In the genomic region with DNA sequence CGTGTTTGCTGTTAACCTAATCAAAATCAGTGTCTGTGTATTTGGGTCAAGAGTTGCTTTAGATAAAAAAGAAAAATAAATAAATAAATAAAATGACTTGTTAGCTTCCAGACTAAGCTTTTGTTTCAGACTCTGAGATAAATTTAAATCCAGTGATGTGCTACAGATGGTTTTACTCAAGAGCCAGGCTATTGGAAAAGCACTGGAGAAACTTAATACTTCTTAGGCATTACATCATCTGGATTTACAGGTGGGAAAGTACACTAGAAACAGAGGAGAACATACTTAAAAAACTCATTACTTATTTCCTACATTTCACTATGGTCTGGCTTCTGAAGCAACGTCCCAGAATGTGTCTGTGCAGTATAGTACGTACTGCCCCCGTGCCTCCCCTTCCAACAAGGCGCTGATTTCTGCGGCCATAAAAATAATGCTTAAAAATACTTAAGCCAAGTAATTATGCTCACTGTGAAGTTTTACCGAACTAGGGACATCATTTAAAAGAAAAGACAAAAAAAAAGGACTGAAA, we compare ENCODE assay signal across 18 mouse cellular contexts. TPM values are rescaled to one million over a fixed set of nuclear protein-coding genes. Genes with fewer than 3 reads are reported as not detected.
A peak's percentile ranks its signal among the peaks of the same experiment; 100 is the strongest.
DNase-seq lines count a peak whose midpoint lies in the region; ATAC-seq and TF ChIP-seq lines count a peak whose summit lies in the region.
"Had no signal": no experiment of that assay in that cellular context is flagged by ENCODE, and none has a peak within 500 bp of the region (broad histone marks: within the 10 kb centered on the region; RNA-seq: fewer than 3 reads in every experiment).

No protein-coding gene starts in this region.

- no peak overlapping the region for H3K9ac ChIP-seq in heart, embryonic 13.5 days
- H3K9ac ChIP-seq in limb, embryonic 11.5 days (ENCODE audit: low read length), result no peak overlapping the region
- H3K9ac ChIP-seq in hindbrain, embryonic 13.5 days, result no peak overlapping the region
- H3K9ac ChIP-seq: hindbrain, embryonic 14.5 days; midbrain, embryonic 13.5 days; neural tube, embryonic 12.5 days had no signal

- H3K27ac ChIP-seq in heart, embryonic 13.5 days (replicated peaks), result peak overlapping the region; percentile 33; the same call in 1 of the 2 replicates
- H3K27ac ChIP-seq in spleen, adult 2 months (ENCODE audit: insufficient read depth, low read length), result no peak overlapping the region
- no peak overlapping the region for H3K27ac ChIP-seq in limb, embryonic 11.5 days (replicated peaks; ENCODE audit: low read depth, low read length)
- H3K27ac ChIP-seq in cerebellum, adult 2 months (ENCODE audit: insufficient read depth, low read length), result no peak overlapping the region
- H3K27ac ChIP-seq in left cerebral cortex, adult 2 months, result no peak overlapping the region
- no peak overlapping the region for H3K27ac ChIP-seq in hindbrain, embryonic 13.5 days
- H3K27ac ChIP-seq: hindbrain, embryonic 14.5 days; midbrain, embryonic 13.5 days; neural tube, embryonic 12.5 days had no signal

- H3K4me2 ChIP-seq in heart, embryonic 13.5 days, result no peak overlapping the region
- H3K4me2 ChIP-seq in limb, embryonic 11.5 days (ENCODE audit: low read depth, severe bottlenecking), result no peak overlapping the region
- H3K4me2 ChIP-seq in hindbrain, embryonic 13.5 days, result no peak overlapping the region
- H3K4me2 ChIP-seq: hindbrain, embryonic 14.5 days; midbrain, embryonic 13.5 days; neural tube, embryonic 12.5 days had no signal

- TF ChIP-seq CTCF in spleen, adult 2 months (IDR thresholded peaks at IDR 0.05; ENCODE audit: extremely low read depth, insufficient read depth, insufficient read length, insufficient replicate concordance), result no peak
- no peak for TF ChIP-seq CTCF in cerebellum, adult 2 months (IDR thresholded peaks at IDR 0.05; ENCODE audit: borderline replicate concordance, insufficient read depth, low read depth, low read length)
- TF ChIP-seq CTCF in left cerebral cortex, adult 2 months (IDR thresholded peaks at IDR 0.05), result no peak

- DNase-seq in heart, postnatal 36 days, result no peak
- DNase-seq in spleen, adult 2 months (ENCODE audit: low read depth in 1 of 2, low spot score in 2 of 2), result no peak
- DNase-seq in spleen, adult 18-20 months, result no peak
- no peak for DNase-seq in limb, embryonic 11.5 days (ENCODE audit: low spot score)
- DNase-seq in cerebellum, adult 2 months, result no peak
- no peak for DNase-seq in left cerebral cortex, adult 2 months (ENCODE audit: extremely low spot score in 1 of 2, low spot score in 2 of 2)
- DNase-seq: adrenal gland, postnatal 14 days; gastrocnemius, postnatal 25 days; kidney, postnatal 14 days; lung, adult 2 months had no signal

- no peaks in the 10 kb centered on the region for H3K36me3 ChIP-seq in heart, embryonic 13.5 days
- H3K36me3 ChIP-seq in spleen, adult 2 months (ENCODE audit: control insufficient read depth, insufficient read depth, low read length), result no peaks in the 10 kb centered on the region
- no peaks in the 10 kb centered on the region for H3K36me3 ChIP-seq in limb, embryonic 11.5 days (ENCODE audit: control insufficient read depth, insufficient read depth, low read length)
- no peaks in the 10 kb centered on the region for H3K36me3 ChIP-seq in hindbrain, embryonic 13.5 days
- H3K36me3 ChIP-seq: midbrain, embryonic 13.5 days; neural tube, embryonic 12.5 days had no signal

- H3K4me1 ChIP-seq in heart, embryonic 13.5 days, result no peaks in the 10 kb centered on the region; the same call in 1 of the 2 replicates
- peaks cover 2% of the 10 kb centered on the region; the same call in 1 of the 2 replicates for H3K4me1 ChIP-seq in spleen, adult 2 months (ENCODE audit: control insufficient read depth, insufficient read depth, insufficient read length)
- H3K4me1 ChIP-seq in limb, embryonic 11.5 days (ENCODE audit: control insufficient read depth, insufficient read depth, low read length), result no peaks in the 10 kb centered on the region
- H3K4me1 ChIP-seq in cerebellum, adult 2 months (ENCODE audit: control insufficient read depth, insufficient read depth, low read length), result no peaks in the 10 kb centered on the region; the same call in 1 of the 2 replicates
- H3K4me1 ChIP-seq in hindbrain, embryonic 13.5 days (replicated peaks), result no peaks in the 10 kb centered on the region
- H3K4me1 ChIP-seq: neural tube, embryonic 12.5 days had no signal

- no peaks in the 10 kb centered on the region for H3K27me3 ChIP-seq in heart, embryonic 13.5 days (replicated peaks)
- H3K27me3 ChIP-seq in spleen, adult 2 months (ENCODE audit: control insufficient read depth, insufficient read depth, low read length), result no peaks in the 10 kb centered on the region
- no peaks in the 10 kb centered on the region for H3K27me3 ChIP-seq in limb, embryonic 11.5 days (ENCODE audit: control insufficient read depth, insufficient read depth, low read length)
- H3K27me3 ChIP-seq in cerebellum, adult 2 months (ENCODE audit: control insufficient read depth, insufficient read depth, low read length), result no peaks in the 10 kb centered on the region
- H3K27me3 ChIP-seq in hindbrain, embryonic 13.5 days, result 0 out of 2 replicates have a peak, but pooled peaks cover 4% of the 10 kb centered on the region
- H3K27me3 ChIP-seq: neural tube, embryonic 12.5 days had no signal

- no peak overlapping the region for H3K4me3 ChIP-seq in heart, embryonic 13.5 days
- peak overlapping the region; percentile 69; the same call in 1 of the 2 replicates for H3K4me3 ChIP-seq in spleen, adult 2 months (ENCODE audit: extremely low read depth, insufficient read depth, insufficient read length)
- no peak overlapping the region for H3K4me3 ChIP-seq in limb, embryonic 11.5 days (ENCODE audit: low read depth, low read length)
- no peak overlapping the region for H3K4me3 ChIP-seq in cerebellum, adult 2 months (replicated peaks; ENCODE audit: insufficient read depth, low read depth, low read length)
- H3K4me3 ChIP-seq in left cerebral cortex, adult 2 months, result no peak overlapping the region
- H3K4me3 ChIP-seq in hindbrain, embryonic 13.5 days, result no peak overlapping the region
- H3K4me3 ChIP-seq: midbrain, embryonic 13.5 days; neural tube, embryonic 12.5 days had no signal

- intact Hi-C loops in heart, postnatal 36 days (cut with DNase I), result no loop called here
- intact Hi-C loops in left cerebral cortex, adult 2 months (cut with DNase I), result no loop called here

- no peaks in the 10 kb centered on the region for H3K9me3 ChIP-seq in heart, embryonic 13.5 days
- H3K9me3 ChIP-seq in limb, embryonic 11.5 days (ENCODE audit: control insufficient read depth, low read length), result no peaks in the 10 kb centered on the region
- H3K9me3 ChIP-seq in hindbrain, embryonic 13.5 days, result no peaks in the 10 kb centered on the region
- H3K9me3 ChIP-seq: neural tube, embryonic 12.5 days had no signal

- ATAC-seq in heart, embryonic 13.5 days (ENCODE audit: extremely low read depth, insufficient number of reproducible peaks, low FRiP score, low TSS enrichment), result no peak
- ATAC-seq in limb, embryonic 11.5 days (ENCODE audit: insufficient number of reproducible peaks, low FRiP score, low TSS enrichment, low read depth), result peak; percentile 47; the same call in 1 of the 2 replicates
- ATAC-seq in hindbrain, embryonic 13.5 days (ENCODE audit: low FRiP score), result no peak
- ATAC-seq: forebrain, embryonic 14.5 days; midbrain, embryonic 13.5 days had no signal

- TF ChIP-seq POLR2A in spleen, adult 2 months (IDR thresholded peaks at IDR 0.05; ENCODE audit: low read depth, low read length), result no peak
- no peak for TF ChIP-seq POLR2A in cerebellum, adult 2 months (IDR thresholded peaks at IDR 0.05; ENCODE audit: borderline replicate concordance, insufficient read depth, low read length)

- 67% methylated on average over 7 of the region's 7 CpGs for WGBS in heart, embryonic 13.5 days
- 86% methylated on average over 7 of the region's 7 CpGs for WGBS in spleen, adult 2 months
- 48% methylated on average over 7 of the region's 7 CpGs for WGBS in limb, embryonic 11.5 days
- 91% methylated on average over 7 of the region's 7 CpGs for WGBS in cerebellum, adult 2 months
- WGBS in hindbrain, embryonic 13.5 days, result 90% methylated on average over 7 of the region's 7 CpGs

RNA-seq across cellular contexts. Expression of a gene that starts 21.2 kb away (rescaled TPM):
- 24.9 and 25.6 TPM in 2 replicates for polyA plus RNA-seq in heart, embryonic 13.5 days (2015; fragmentation: Nextera tagmentation; extraction: Ambion mirVana)
- 10 to 100 TPM; 21.8 to 24.0 TPM for total RNA-seq in heart, postnatal 36 days (2021)
- 5.3 and 6.6 TPM in 2 replicates for polyA plus RNA-seq in spleen, adult 2 months (2012; rRNA removed)
- 34.0 and 34.8 TPM in 2 replicates for polyA plus RNA-seq in limb, embryonic 11.5 days (2014; fragmentation: Nextera tagmentation; extraction: Ambion mirVana)
- polyA plus RNA-seq in cerebellum, adult 2 months (2012; rRNA removed), result 32.4 and 34.1 TPM in 2 replicates
- 10 to 100 TPM; 33.9 to 37.1 TPM for total RNA-seq in left cerebral cortex, adult 2 months (2021)
- 24.9 and 27.0 TPM in 2 replicates for polyA plus RNA-seq in hindbrain, embryonic 13.5 days (2015; fragmentation: Nextera tagmentation; extraction: Ambion mirVana)

RNA-seq across cellular contexts. Expression of a gene that starts 21.8 kb away (rescaled TPM):
- not detected in 2 replicates for polyA plus RNA-seq in heart, embryonic 13.5 days (2015; fragmentation: Nextera tagmentation; extraction: Ambion mirVana)
- not detected for total RNA-seq in heart, postnatal 36 days (2021)
- polyA plus RNA-seq in spleen, adult 2 months (2012; rRNA removed), result not detected in 2 replicates
- polyA plus RNA-seq in limb, embryonic 11.5 days (2014; fragmentation: Nextera tagmentation; extraction: Ambion mirVana), result not detected in 2 replicates
- polyA plus RNA-seq in cerebellum, adult 2 months (2012; rRNA removed), result not detected in 2 replicates
- not detected for total RNA-seq in left cerebral cortex, adult 2 months (2021)
- polyA plus RNA-seq in hindbrain, embryonic 13.5 days (2015; fragmentation: Nextera tagmentation; extraction: Ambion mirVana), result 0.64 TPM in 1 of 2 replicates, not detected in the other
- total RNA-seq: adrenal gland, postnatal 14 days; gastrocnemius, postnatal 25 days; left cerebral cortex, postnatal 10 days had no signal
- polyA plus RNA-seq: CD4-positive, CD25-positive, alpha-beta regulatory T cell, adult 4 months; forebrain, embryonic 14.5 days; hindbrain, embryonic 14.5 days; lung, adult 2 months; midbrain, embryonic 13.5 days; neural tube, embryonic 12.5 days had no signal
